Mouse (Mus musculus) MEL (cell line): ENCODE results near the gene Rgs6. TPM values are rescaled to one million over a fixed set of nuclear protein-coding genes. Genes with fewer than 3 reads are reported as not detected.

Source experiments
- DNase-seq: peaks from one replicate; pipeline ENCODE4 v3.0.0; 2011; ENCODE audit warnings: low read depth, low spot score
- H3K27ac ChIP-seq: 2 replicates; pipeline ENCODE4 v1.5.1; 2012; ENCODE audit warnings: low read depth, mild to moderate bottlenecking, control low read depth, low read length, moderate library complexity; ENCODE audit not compliant: control insufficient read depth
- H3K27me3 ChIP-seq, 2 experiments: fragments of 150-350 bp in 1 of 2; sonication (generic) in 1 of 2; 2 replicates each; pipeline ENCODE4 v1.6.1; 2012; ENCODE audit warnings: low read length in 2 of 2, mild to moderate bottlenecking in 2 of 2, improper control_type of control experiment in 1 of 2, moderate library complexity in 1 of 2; ENCODE audit not compliant: insufficient read depth in 2 of 2, control insufficient read depth in 1 of 2
- H3K36me3 ChIP-seq, 2 experiments: 2 replicates each; pipeline ENCODE4 v1.6.1; 2012 to 2014; ENCODE audit warnings: low read length in 2 of 2, improper control_type of control experiment in 1 of 2, inconsistent platforms in 1 of 2, mild to moderate bottlenecking in 1 of 2; ENCODE audit not compliant: insufficient read depth in 2 of 2, control insufficient read depth in 1 of 2
- H3K4me1 ChIP-seq, 2 experiments: fragments of 150-350 bp in 1 of 2; sonication (generic) in 1 of 2; 2 replicates each; pipeline ENCODE4 v1.6.1; 2012; ENCODE audit warnings: low read length in 2 of 2, improper control_type of control experiment in 1 of 2, mild to moderate bottlenecking in 1 of 2; ENCODE audit not compliant: insufficient read depth in 2 of 2, control insufficient read depth in 1 of 2
- H3K4me3 ChIP-seq, 2 experiments: fragments of 150-350 bp in 1 of 2; sonication (generic) in 1 of 2; 2 replicates each; pipeline ENCODE4 v1.5.1; 2012; ENCODE audit warnings: low read depth in 2 of 2, low read length in 2 of 2, mild to moderate bottlenecking in 2 of 2, moderate library complexity in 2 of 2, control low read depth in 1 of 2, improper control_type of control experiment in 1 of 2; ENCODE audit not compliant: control insufficient read depth in 1 of 2, insufficient read depth in 1 of 2
- H3K79me2 ChIP-seq: 2 replicates; pipeline ENCODE4 v1.6.1; 2012; ENCODE audit warnings: mild to moderate bottlenecking, low read length, moderate library complexity; ENCODE audit not compliant: control insufficient read depth, poor library complexity, insufficient read depth
- H3K9ac ChIP-seq: 2 replicates; pipeline ENCODE4 v1.6.1; 2012; ENCODE audit warnings: low read depth, mild to moderate bottlenecking, control low read depth, low read length, moderate library complexity; ENCODE audit not compliant: control insufficient read depth, poor library complexity, severe bottlenecking
- H3K9me3 ChIP-seq: fragments of 150-350 bp; sonication (generic); replicated peaks from 2 replicates; pipeline ENCODE4 v1.6.1; 2012; ENCODE audit warnings: mild to moderate bottlenecking, low read length, improper control_type of control experiment, moderate library complexity; ENCODE audit not compliant: insufficient read depth
- CHD1 ChIP-seq: IDR thresholded peaks from 2 replicates; pipeline ENCODE4 v1.6.1; 2012; ENCODE audit warnings: low read depth, mild to moderate bottlenecking, inconsistent platforms, low read length, improper control_type of control experiment
- CHD2 ChIP-seq: IDR thresholded peaks from 2 replicates; pipeline ENCODE4 v1.6.1; 2011; ENCODE audit warnings: low read length, improper control_type of control experiment
- E2F4 ChIP-seq: IDR thresholded peaks from 2 replicates; pipeline ENCODE4 v1.6.1; 2011; ENCODE audit warnings: low read depth, low read length, improper control_type of control experiment, borderline replicate concordance
- ELF1 ChIP-seq: IDR thresholded peaks from 2 replicates; pipeline ENCODE4 v1.6.1; 2014; ENCODE audit warnings: low read depth, mild to moderate bottlenecking, inconsistent platforms, low read length, improper control_type of control experiment, moderate library complexity
- EP300 ChIP-seq, 2 experiments: IDR thresholded peaks; 2 replicates each; pipeline ENCODE4 v1.6.1; 2011; ENCODE audit warnings: improper control_type of control experiment in 2 of 2, low read length in 2 of 2, low read depth in 1 of 2, mild to moderate bottlenecking in 1 of 2
- ETS1 ChIP-seq: IDR thresholded peaks from 2 replicates; pipeline ENCODE4 v1.6.1; 2012; ENCODE audit warnings: low read depth, mild to moderate bottlenecking, inconsistent platforms, low read length, improper control_type of control experiment, moderate library complexity
- GABPA ChIP-seq: IDR thresholded peaks from 2 replicates; pipeline ENCODE4 v1.6.1; 2012; ENCODE audit warnings: low read depth, mild to moderate bottlenecking, inconsistent platforms, low read length, improper control_type of control experiment, moderate library complexity
- GATA1 ChIP-seq: IDR thresholded peaks from 2 replicates; pipeline ENCODE4 v1.6.1; 2011; ENCODE audit warnings: low read depth, low read length, improper control_type of control experiment
- HCFC1 ChIP-seq: IDR thresholded peaks from 2 replicates; pipeline ENCODE4 v1.6.1; 2012; ENCODE audit warnings: low read depth, mild to moderate bottlenecking, inconsistent platforms, low read length, improper control_type of control experiment, moderate library complexity
- JUND ChIP-seq: IDR thresholded peaks from 2 replicates; pipeline ENCODE4 v1.6.1; 2011; ENCODE audit warnings: low read depth, mild to moderate bottlenecking, improper control_type of control experiment, low read length
- KAT2A ChIP-seq: conservative IDR thresholded peaks from 2 replicates; pipeline ENCODE4 v1.6.1; 2012; ENCODE audit warnings: low read depth, low read length, improper control_type of control experiment, inconsistent platforms
- MAZ ChIP-seq: IDR thresholded peaks from 2 replicates; pipeline ENCODE4 v1.6.1; 2012; ENCODE audit warnings: low read depth, mild to moderate bottlenecking, inconsistent platforms, low read length, improper control_type of control experiment
- MXI1 ChIP-seq: IDR thresholded peaks from 2 replicates; pipeline ENCODE4 v1.6.1; 2011; ENCODE audit warnings: mild to moderate bottlenecking, low read depth, low read length, improper control_type of control experiment
- MYB ChIP-seq: IDR thresholded peaks from 2 replicates; pipeline ENCODE4 v1.6.1; 2011; ENCODE audit warnings: mild to moderate bottlenecking, low read depth, low read length, improper control_type of control experiment
- NELFE ChIP-seq: IDR thresholded peaks from 2 replicates; pipeline ENCODE4 v1.6.1; 2011; ENCODE audit warnings: low read depth, low read length, improper control_type of control experiment
- NRF1 ChIP-seq: IDR thresholded peaks from 2 replicates; pipeline ENCODE4 v1.6.1; 2014; ENCODE audit warnings: low read depth, mild to moderate bottlenecking, inconsistent platforms, low read length, improper control_type of control experiment, moderate library complexity; ENCODE audit not compliant: poor library complexity, insufficient read depth, severe bottlenecking
- POLR2A ChIP-seq, 2 experiments: IDR thresholded peaks; 2 replicates each; pipeline ENCODE4 v1.6.1; 2011 to 2012; ENCODE audit warnings: low read length in 2 of 2, mild to moderate bottlenecking in 2 of 2, control low read depth in 1 of 2, improper control_type of control experiment in 1 of 2, low read depth in 1 of 2, moderate library complexity in 1 of 2; ENCODE audit not compliant: control insufficient read depth in 1 of 2, insufficient read depth in 1 of 2, poor library complexity in 1 of 2
- POLR2AphosphoS5 ChIP-seq: IDR thresholded peaks from 2 replicates; pipeline ENCODE4 v1.6.1; 2012; ENCODE audit warnings: low read depth, borderline replicate concordance, mild to moderate bottlenecking, inconsistent platforms, low read length, moderate library complexity, mixed read lengths
- RAD21 ChIP-seq: IDR thresholded peaks from 2 replicates; pipeline ENCODE4 v1.6.1; 2011; ENCODE audit warnings: mild to moderate bottlenecking, low read depth, low read length, improper control_type of control experiment
- RCOR1 ChIP-seq: IDR thresholded peaks from 2 replicates; pipeline ENCODE4 v1.6.1; 2012; ENCODE audit warnings: low read depth, mild to moderate bottlenecking, inconsistent platforms, low read length, improper control_type of control experiment
- SMC3 ChIP-seq: IDR thresholded peaks from 2 replicates; pipeline ENCODE4 v1.6.1; 2011; ENCODE audit warnings: low read depth, low read length, improper control_type of control experiment
- TAL1 ChIP-seq: IDR thresholded peaks from 2 replicates; pipeline ENCODE4 v1.6.1; 2012; ENCODE audit warnings: mild to moderate bottlenecking, inconsistent platforms, low read length, moderate library complexity, mixed read lengths
- TBP ChIP-seq: IDR thresholded peaks from 2 replicates; pipeline ENCODE4 v1.8.0; 2011; ENCODE audit warnings: low read depth, low read length, improper control_type of control experiment
- TCF12 ChIP-seq: IDR thresholded peaks from 2 replicates; pipeline ENCODE4 v1.6.1; 2014; ENCODE audit warnings: low read depth, mild to moderate bottlenecking, inconsistent platforms, low read length, improper control_type of control experiment, moderate library complexity
- UBTF ChIP-seq: IDR thresholded peaks from 2 replicates; pipeline ENCODE4 v1.6.1; 2012; ENCODE audit warnings: low read depth, mild to moderate bottlenecking, inconsistent platforms, low read length, improper control_type of control experiment, moderate library complexity, borderline replicate concordance; ENCODE audit not compliant: insufficient read depth
- USF2 ChIP-seq, 2 experiments: IDR thresholded peaks; 2 replicates each; pipeline ENCODE4 v1.6.1; 2011 to 2012; ENCODE audit warnings: improper control_type of control experiment in 2 of 2, low read length in 2 of 2, borderline replicate concordance in 1 of 2, inconsistent platforms in 1 of 2, low read depth in 1 of 2, mild to moderate bottlenecking in 1 of 2; ENCODE audit not compliant: insufficient read depth in 1 of 2
- ZC3H11A ChIP-seq: IDR thresholded peaks from 2 replicates; pipeline ENCODE4 v1.6.1; 2012; ENCODE audit warnings: low read depth, mild to moderate bottlenecking, inconsistent platforms, low read length, improper control_type of control experiment
- ZMIZ1 ChIP-seq: IDR thresholded peaks from 2 replicates; pipeline ENCODE4 v1.6.1; 2012; ENCODE audit warnings: low read depth, mild to moderate bottlenecking, inconsistent platforms, low read length, improper control_type of control experiment, moderate library complexity
- polyA plus RNA-seq, 2 experiments: library from polyadenylated mRNA; stranded (reverse) in 1 of 2; unstranded in 1 of 2; fragments of >175 nt in 1 of 2; fragments of >200 nt in 1 of 2; gene quantifications; 2 replicates each; pipeline versions ENCODE4 v1.2.1 to v1.2.4; 2012; ENCODE audit warnings: low replicate concordance in 2 of 2, low read depth in 1 of 2; ENCODE audit not compliant: insufficient read length in 2 of 2, insufficient read depth in 1 of 2, missing spikeins in 1 of 2
- total RNA-seq: library from RNA; depleted of rRNA; stranded (reverse); fragments of 300-350 nt; gene quantifications from 2 replicates; pipeline ENCODE4 v1.2.3, GENCODE M21; 2012

The Rgs6 gene
- total and polyA plus RNA-seq, 3 experiments: not detected

- Histone ChIP-seq H3K27me3 (peaks cover 0 to 4% of the 10 kb centered on the region in 2 experiments; a peak in 3 of 4 replicates), H3K79me2 (no peaks in the 10 kb centered on the region), H3K4me1 (no peaks in the 10 kb centered on the region), H3K36me3 (no peaks in the 10 kb centered on the region), H3K4me3 (no peak overlapping the region), H3K9ac (no peak overlapping the region), H3K9me3 (no peaks in the 10 kb centered on the region), H3K27ac (no peak overlapping the region)
- TF ChIP-seq E2F4 (no peak), ZC3H11A (no peak), POLR2AphosphoS5 (no peak), MAZ (no peak), NRF1 (no peak), POLR2A (IDR thresholded peaks at IDR 0.05; ENCODE audit: control insufficient read depth in 1 of 2, insufficient read depth in 1 of 2, low read depth in 1 of 2, low read length in 2 of 2, poor library complexity in 1 of 2) (no peak), EP300 (IDR thresholded peaks at IDR 0.05; ENCODE audit: low read depth in 1 of 2, low read length in 2 of 2) (no peak), RAD21 (no peak), MYB (no peak), HCFC1 (no peak), KAT2A (no peak), TBP (no peak), ELF1 (no peak), GATA1 (no peak), TAL1 (no peak), JUND (no peak), ETS1 (no peak), ZMIZ1 (no peak), USF2 (IDR thresholded peaks at IDR 0.05; ENCODE audit: borderline replicate concordance in 1 of 2, insufficient read depth in 1 of 2, low read depth in 1 of 2, low read length in 2 of 2) (no peak)
- DNase-seq: no peak
These were observed 498.9 kb downstream of the Rgs6 start for GRCm38 (mm10) chr12:83087010-83087409.

- TF ChIP-seq MAZ (no peak), MXI1 (no peak), UBTF (no peak), GATA1 (no peak), CHD1 (no peak), E2F4 (no peak), JUND (no peak), RCOR1 (no peak), ELF1 (no peak), SMC3 (no peak), GABPA (no peak), POLR2A (IDR thresholded peaks at IDR 0.05; ENCODE audit: control insufficient read depth in 1 of 2, insufficient read depth in 1 of 2, low read depth in 1 of 2, low read length in 2 of 2, poor library complexity in 1 of 2) (no peak), RAD21 (no peak), TCF12 (no peak), TAL1 (no peak), EP300 (IDR thresholded peaks at IDR 0.05; ENCODE audit: low read depth in 1 of 2, low read length in 2 of 2) (no peak), NELFE (no peak), CHD2 (no peak), HCFC1 (no peak), KAT2A (no peak)
- no peaks in the 10 kb centered on the region for H3K79me2 ChIP-seq
- H3K9me3 ChIP-seq: no peaks in the 10 kb centered on the region
- no peaks in the 10 kb centered on the region for H3K36me3 ChIP-seq
- no peak overlapping the region for H3K4me3 ChIP-seq
- H3K27me3 ChIP-seq: peaks cover 2 to 7% of the 10 kb centered on the region in 2 experiments
- no peaks in the 10 kb centered on the region for H3K4me1 ChIP-seq
- DNase-seq: no peak
- no peak overlapping the region for H3K27ac ChIP-seq
- H3K9ac ChIP-seq: no peak overlapping the region
These were observed 499.5 kb downstream of the Rgs6 start for GRCm38 (mm10) chr12:83087555-83087954.
